Mouse (Mus musculus) kidney, embryonic 14.5 days (tissue): ENCODE results near the gene Zmym6. TPM values are rescaled to one million over a fixed set of nuclear protein-coding genes. Genes with fewer than 3 reads are reported as not detected.

Experiments
- ATAC-seq: fragments of 200-750 bp; cut with Nextera tagmentation; 2 replicates; pipeline ENCODE4 v1.8.0; 2017; ENCODE audit warnings: moderate number of reproducible peaks, mild to moderate bottlenecking, moderate TSS enrichment, moderate library complexity; ENCODE audit not compliant: low FRiP score, low TSS enrichment
- H3K27ac ChIP-seq: fragments of 300-500 bp; sonication (generic); 2 replicates; pipeline ENCODE4 v1.5.1; 2014; ENCODE audit warnings: low read depth, mild to moderate bottlenecking, low read length, moderate library complexity, mixed read lengths
- H3K27me3 ChIP-seq: fragments of 300-500 bp; sonication (generic); 2 replicates; pipeline ENCODE4 v1.6.1; 2014; ENCODE audit warnings: mild to moderate bottlenecking, low read length; ENCODE audit not compliant: control insufficient read depth, insufficient read depth
- H3K36me3 ChIP-seq: fragments of 300-500 bp; sonication (generic); 2 replicates; pipeline ENCODE4 v1.6.1; 2014; ENCODE audit warnings: low read length, mixed read lengths; ENCODE audit not compliant: control insufficient read depth, insufficient read depth
- H3K4me1 ChIP-seq: fragments of 300-500 bp; sonication (generic); 2 replicates; pipeline ENCODE4 v1.6.1; 2014; ENCODE audit warnings: low read length, mixed read lengths; ENCODE audit not compliant: control insufficient read depth, insufficient read depth
- H3K4me2 ChIP-seq: fragments of 300-500 bp; sonication (generic); replicated peaks from 2 replicates; pipeline ENCODE4 v1.6.1; 2014; ENCODE audit warnings: low read depth, mild to moderate bottlenecking, low read length
- H3K4me3 ChIP-seq: fragments of 300-500 bp; sonication (generic); 2 replicates; pipeline ENCODE4 v1.5.1; 2014; ENCODE audit warnings: mild to moderate bottlenecking, low read length
- H3K9ac ChIP-seq: fragments of 300-500 bp; sonication (generic); 2 replicates; pipeline ENCODE4 v1.6.1; 2014; ENCODE audit warnings: low read depth, mild to moderate bottlenecking, low read length, moderate library complexity
- H3K9me3 ChIP-seq: fragments of 300-500 bp; sonication (generic); 2 replicates; pipeline ENCODE4 v1.6.1; 2016; ENCODE audit warnings: low read length; ENCODE audit not compliant: control insufficient read depth
- WGBS: fragments of 180-500 bp; shearing (Covaris S2); extraction: QIAGEN DNeasy Blood & Tissue Kit; methylation state at CpG from one replicate; pipeline ENCODE4 v1.1.7; 2014; 5-methylcytosine and 5-hydroxymethylcytosine counted together
- polyA plus RNA-seq: library from polyadenylated mRNA; unstranded; fragments of >200 nt; fragmentation: Nextera tagmentation; extraction: Ambion mirVana; gene quantifications from 2 replicates; pipeline ENCODE4 v1.2.1, GENCODE M21; 2014

Gene Zmym6
- polyA plus RNA-seq, 1 experiment from 2014 or later: 20.4 TPM

- Histone ChIP-seq H3K4me1 (peaks cover 9% of the 10 kb centered on the region), H3K9me3 (no peaks in the 10 kb centered on the region), H3K4me3 (peak overlapping the region; percentile 74), H3K9ac (peak overlapping the region; percentile 49), H3K27me3 (peaks cover 43% of the 10 kb centered on the region), H3K4me2 (peak overlapping the region; percentile 100), H3K27ac (no peak overlapping the region), H3K36me3 (no peaks in the 10 kb centered on the region)
- peak; percentile 45 for ATAC-seq
- 3% methylated on average over 31 of the region's 51 CpGs for WGBS
Measured at GRCm38 (mm10) chr4:127169346-127170221, 92.4 kb downstream of the Zmym6 start.

- ATAC-seq: no peak
- H3K4me3 ChIP-seq: no peak overlapping the region
- H3K9ac ChIP-seq: no peak overlapping the region
- no peak overlapping the region for H3K27ac ChIP-seq
- H3K4me2 ChIP-seq: no peak overlapping the region
- H3K4me1 ChIP-seq: peaks cover 9% of the 10 kb centered on the region
- H3K9me3 ChIP-seq: no peaks in the 10 kb centered on the region
- 41% methylated on average over 5 of the region's 5 CpGs for WGBS
- peaks cover 47% of the 10 kb centered on the region for H3K27me3 ChIP-seq
- no peaks in the 10 kb centered on the region for H3K36me3 ChIP-seq
Measured at GRCm38 (mm10) chr4:127170866-127171265, 93.7 kb downstream of the Zmym6 start.

- ATAC-seq: no peak
- H3K4me1 ChIP-seq: peaks cover 9% of the 10 kb centered on the region
- H3K27me3 ChIP-seq: peaks cover 47% of the 10 kb centered on the region
- no peak overlapping the region for H3K27ac ChIP-seq
- H3K9ac ChIP-seq: no peak overlapping the region
- no peak overlapping the region for H3K4me2 ChIP-seq
- 53% methylated on average over 4 of the region's 4 CpGs for WGBS
- H3K4me3 ChIP-seq: no peak overlapping the region
- no peaks in the 10 kb centered on the region for H3K9me3 ChIP-seq
- no peaks in the 10 kb centered on the region for H3K36me3 ChIP-seq
Measured at GRCm38 (mm10) chr4:127171341-127171905, 94.2 kb downstream of the Zmym6 start.

GRCm38 (mm10) chr4:127172119-127172518 lies 94.9 kb downstream of the Zmym6 start:
- no peak overlapping the region for H3K4me3 ChIP-seq
- H3K4me2 ChIP-seq: no peak overlapping the region
- 21% methylated on average over 7 of the region's 7 CpGs for WGBS
- no peaks in the 10 kb centered on the region for H3K9me3 ChIP-seq
- H3K36me3 ChIP-seq: no peaks in the 10 kb centered on the region
- no peak overlapping the region for H3K27ac ChIP-seq
- peaks cover 9% of the 10 kb centered on the region for H3K4me1 ChIP-seq
- no peak for ATAC-seq
- no peak overlapping the region for H3K9ac ChIP-seq
- H3K27me3 ChIP-seq: peaks cover 45% of the 10 kb centered on the region

- no peaks in the 10 kb centered on the region for H3K36me3 ChIP-seq
- H3K4me1 ChIP-seq: peaks cover 9% of the 10 kb centered on the region
- WGBS: 58% methylated on average over 4 of the region's 4 CpGs
- no peak overlapping the region for H3K9ac ChIP-seq
- H3K4me2 ChIP-seq: no peak overlapping the region
- no peak for ATAC-seq
- H3K9me3 ChIP-seq: no peaks in the 10 kb centered on the region
- H3K27me3 ChIP-seq: peaks cover 42% of the 10 kb centered on the region
- H3K27ac ChIP-seq: no peak overlapping the region
- H3K4me3 ChIP-seq: no peak overlapping the region
Measured at GRCm38 (mm10) chr4:127172614-127173013, 95.4 kb downstream of the Zmym6 start.

- Histone ChIP-seq H3K27me3 (peaks cover 37% of the 10 kb centered on the region), H3K4me2 (no peak overlapping the region), H3K4me3 (no peak overlapping the region), H3K4me1 (peaks cover 4% of the 10 kb centered on the region; the same call in 1 of the 2 replicates), H3K27ac (no peak overlapping the region), H3K9me3 (no peaks in the 10 kb centered on the region), H3K9ac (no peak overlapping the region), H3K36me3 (no peaks in the 10 kb centered on the region)
- no peak for ATAC-seq
- 2% methylated on average over 8 of the region's 8 CpGs for WGBS
Measured at GRCm38 (mm10) chr4:127173461-127173860, 96.3 kb downstream of the Zmym6 start.

Other genes with a start within 250 kb of the Zmym6 start
- 27.6 and 28.9 TPM in 2 replicates for gene Zmym4, start 109.2 kb upstream of the Zmym6 start, polyA plus RNA-seq
- 152 and 179 TPM in 2 replicates for gene Sfpq, start 56.1 kb upstream of the Zmym6 start, polyA plus RNA-seq
- gene Zmym1, start 16.2 kb upstream of the Zmym6 start, polyA plus RNA-seq: 15.6 and 26.5 TPM in 2 replicates
- 22.1 and 25.4 TPM in 2 replicates for gene Tmem35b, start 46.3 kb downstream of the Zmym6 start, polyA plus RNA-seq
- 0.69 and 0.79 TPM in 2 replicates for gene Dlgap3, start 91.8 kb downstream of the Zmym6 start, polyA plus RNA-seq
- 55.2 and 66.2 TPM in 2 replicates for gene Smim12, start 166.4 kb downstream of the Zmym6 start, polyA plus RNA-seq
- gene Gja4, start 236.7 kb downstream of the Zmym6 start, polyA plus RNA-seq: 22.2 and 23.7 TPM in 2 replicates